Mouse (Mus musculus): ENCODE results near the gene Cacna1a.

Gene Cacna1a

DNA sequence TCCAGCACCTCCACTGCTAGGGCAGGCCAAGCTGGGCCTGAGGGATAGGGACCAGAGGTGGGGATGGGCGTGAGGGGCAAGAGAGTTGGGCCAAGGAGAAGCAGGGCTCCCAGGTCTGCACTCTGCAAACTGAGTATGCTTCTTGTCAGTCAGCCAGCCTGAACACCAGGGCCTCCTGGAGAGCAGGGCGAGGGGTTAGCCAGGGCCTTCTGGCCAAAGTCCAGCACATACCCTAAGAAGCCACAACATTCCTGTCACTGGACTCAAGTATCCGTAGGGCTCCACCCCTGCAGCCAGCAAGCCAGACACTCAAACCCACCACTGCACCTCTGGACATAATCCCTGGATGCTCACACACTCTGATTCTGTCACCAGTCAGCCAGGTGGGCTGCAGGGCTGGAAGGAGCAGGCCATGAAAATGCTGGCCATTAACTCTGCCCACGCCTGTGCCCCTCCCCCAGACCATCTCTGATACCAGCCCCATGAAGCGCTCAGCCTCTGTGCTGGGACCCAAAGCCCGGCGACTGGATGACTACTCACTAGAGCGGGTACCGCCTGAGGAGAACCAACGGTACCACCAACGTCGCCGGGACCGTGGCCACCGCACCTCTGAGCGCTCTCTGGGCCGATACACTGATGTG is 247.9 kb downstream of the Cacna1a start:
- no peak for DNase-seq (ENCODE audit: low spot score in 2 of 2)

DNA sequence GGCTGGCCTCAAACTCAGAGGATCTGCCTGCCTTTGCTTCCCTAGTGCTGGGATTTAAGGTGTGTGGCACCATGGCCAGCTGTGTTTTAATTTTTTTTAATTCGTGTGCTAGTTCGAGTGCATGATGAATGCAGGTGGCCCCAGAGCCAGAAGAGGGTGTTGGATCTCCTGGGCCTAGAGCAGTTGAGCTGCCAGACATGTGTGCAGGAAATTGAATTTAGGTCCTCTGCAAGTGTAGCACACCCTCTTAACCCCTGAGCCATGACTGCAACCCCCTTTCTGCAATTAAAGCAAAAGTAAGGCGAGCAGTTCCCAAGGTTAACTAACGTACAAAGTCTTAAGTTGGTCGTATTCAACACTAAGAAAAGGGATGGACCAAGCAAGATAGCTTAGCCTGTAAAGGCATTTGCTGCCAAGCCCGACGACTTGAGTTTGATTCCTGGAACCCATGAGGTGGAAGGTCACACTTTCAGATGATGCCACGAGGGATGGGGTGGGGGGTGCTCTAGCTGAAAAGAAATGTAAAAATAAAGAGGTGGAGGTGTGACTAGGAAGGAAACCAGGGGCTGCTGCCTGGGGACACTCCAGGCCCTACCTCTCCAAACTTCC is 249.8 kb downstream of the Cacna1a start:
- DNase-seq (ENCODE audit: low spot score in 2 of 2), result no peak

DNA sequence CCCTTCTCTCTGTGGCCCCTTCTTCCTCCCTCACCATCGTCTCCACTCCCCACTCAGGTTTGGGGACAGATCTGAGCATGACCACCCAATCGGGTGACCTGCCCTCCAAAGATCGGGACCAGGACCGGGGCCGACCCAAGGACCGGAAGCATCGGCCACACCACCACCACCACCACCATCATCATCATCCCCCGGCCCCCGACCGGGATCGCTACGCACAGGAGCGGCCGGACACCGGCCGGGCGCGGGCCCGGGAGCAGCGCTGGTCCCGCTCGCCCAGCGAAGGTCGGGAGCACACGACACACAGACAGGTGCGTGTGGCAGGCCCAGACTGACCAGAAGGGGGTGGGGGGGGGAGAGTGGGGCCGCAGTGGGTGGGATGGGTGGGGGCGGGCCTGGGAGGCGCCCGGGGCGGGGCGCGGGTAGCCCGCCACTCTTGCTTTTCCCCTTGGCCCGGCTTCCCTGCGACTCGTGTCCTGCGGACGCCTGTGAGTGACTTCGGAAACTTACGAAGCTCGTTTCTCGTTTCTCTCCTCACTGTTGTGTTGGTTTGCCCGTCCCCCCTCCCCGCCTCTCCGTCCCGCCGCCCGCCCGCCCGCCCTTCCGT is 250.4 kb downstream of the Cacna1a start:
- DNase-seq (ENCODE audit: low spot score in 2 of 2), result no peak

DNA sequence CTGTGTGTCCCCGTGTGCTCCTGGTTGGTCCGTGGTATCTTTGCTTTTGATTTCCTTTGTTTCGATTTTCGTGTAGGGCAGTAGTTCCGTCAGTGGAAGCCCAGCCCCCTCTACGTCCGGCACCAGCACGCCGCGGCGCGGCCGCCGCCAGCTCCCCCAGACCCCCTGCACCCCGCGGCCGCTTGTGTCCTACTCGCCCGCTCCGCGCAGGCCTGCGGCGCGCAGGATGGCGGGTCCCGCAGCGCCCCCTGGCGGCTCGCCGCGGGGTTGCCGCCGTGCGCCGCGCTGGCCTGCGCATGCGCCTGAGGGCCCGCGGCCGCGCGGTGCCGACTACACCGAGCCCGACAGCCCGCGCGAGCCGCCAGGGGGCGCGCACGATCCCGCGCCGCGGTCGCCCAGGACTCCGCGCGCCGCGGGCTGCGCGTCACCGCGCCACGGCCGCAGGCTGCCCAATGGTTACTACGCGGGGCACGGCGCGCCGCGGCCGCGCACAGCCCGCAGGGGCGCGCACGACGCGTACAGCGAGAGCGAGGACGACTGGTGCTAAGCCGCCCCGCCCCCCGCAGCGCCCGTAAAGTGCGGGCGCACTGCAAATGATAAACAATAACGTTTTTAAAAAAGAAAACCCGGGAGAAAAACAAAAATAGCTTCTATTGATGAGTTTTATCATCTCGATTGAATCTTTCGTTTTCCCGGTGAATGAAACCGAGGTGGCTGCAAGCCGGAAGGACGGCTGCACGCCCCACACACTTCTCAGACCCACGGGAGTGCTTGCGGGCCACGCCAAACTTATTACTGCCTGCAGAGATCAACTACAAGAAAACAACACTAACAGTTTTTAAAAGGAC is 251.1 kb downstream of the Cacna1a start:
- peak; percentile 86 to 92 for DNase-seq (ENCODE audit: low spot score in 2 of 2)

DNA sequence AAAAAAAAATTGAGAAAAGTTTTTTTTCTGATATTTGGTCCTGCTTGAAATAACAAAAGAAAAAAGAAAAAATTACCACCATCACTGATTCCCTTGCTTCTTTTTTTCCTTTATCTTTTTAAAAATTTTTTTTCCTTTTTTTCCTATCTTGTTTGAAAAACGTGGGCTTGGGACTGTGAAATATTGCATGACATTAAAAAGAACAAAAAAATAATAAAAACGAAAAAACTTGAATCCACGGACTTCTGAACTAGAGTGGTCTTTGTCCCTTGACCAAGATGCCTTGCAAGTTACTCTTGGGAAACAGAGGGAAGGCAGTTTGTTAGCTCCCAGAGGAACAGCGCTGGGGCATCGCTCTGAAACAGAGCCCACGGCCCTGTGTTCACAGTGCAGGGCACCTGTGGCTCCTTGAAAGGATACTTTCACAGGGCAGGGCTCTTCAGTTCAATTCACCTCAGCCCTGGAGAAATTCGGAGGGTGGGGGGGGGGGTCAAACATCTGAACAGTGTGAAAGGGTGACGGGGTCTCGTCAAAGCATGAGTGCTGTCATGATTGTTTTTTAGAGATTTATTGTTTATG is 251.9 kb downstream of the Cacna1a start:
- DNase-seq (ENCODE audit: low spot score in 2 of 2), result no peak

DNA sequence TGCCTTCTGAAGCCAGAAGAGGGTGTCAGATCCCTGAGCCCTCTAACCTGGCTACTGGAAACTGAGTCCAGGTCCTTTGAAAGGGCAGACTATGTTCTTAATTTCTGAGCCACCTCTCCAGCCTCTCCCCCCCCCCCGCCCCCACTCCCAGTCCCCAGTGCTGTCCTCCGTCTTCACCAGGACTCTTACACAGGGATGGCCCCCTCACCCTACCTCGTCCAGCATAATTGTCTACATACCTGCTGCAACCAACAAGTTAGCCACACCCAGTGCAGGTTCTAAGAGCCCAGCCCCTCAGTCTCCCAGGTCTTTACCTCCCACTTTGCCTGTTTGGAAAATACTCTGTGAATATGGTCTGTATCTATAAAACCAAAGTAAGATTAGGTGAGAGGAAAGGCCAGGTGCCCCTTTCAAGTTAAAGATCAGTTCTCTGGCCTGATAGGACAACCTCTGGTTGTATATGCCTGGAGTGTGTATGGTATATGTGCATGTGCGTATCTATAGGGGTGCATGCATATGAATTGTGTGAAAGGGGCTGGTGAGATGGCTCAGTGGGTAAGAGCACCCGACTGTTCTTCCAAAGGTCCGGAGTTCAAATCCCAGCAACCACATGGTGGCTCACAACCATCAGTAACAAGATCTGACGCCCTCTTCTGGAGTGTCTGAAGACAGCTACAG is 252.5 kb downstream of the Cacna1a start:
- DNase-seq (ENCODE audit: low spot score in 2 of 2), result no peak

DNA sequence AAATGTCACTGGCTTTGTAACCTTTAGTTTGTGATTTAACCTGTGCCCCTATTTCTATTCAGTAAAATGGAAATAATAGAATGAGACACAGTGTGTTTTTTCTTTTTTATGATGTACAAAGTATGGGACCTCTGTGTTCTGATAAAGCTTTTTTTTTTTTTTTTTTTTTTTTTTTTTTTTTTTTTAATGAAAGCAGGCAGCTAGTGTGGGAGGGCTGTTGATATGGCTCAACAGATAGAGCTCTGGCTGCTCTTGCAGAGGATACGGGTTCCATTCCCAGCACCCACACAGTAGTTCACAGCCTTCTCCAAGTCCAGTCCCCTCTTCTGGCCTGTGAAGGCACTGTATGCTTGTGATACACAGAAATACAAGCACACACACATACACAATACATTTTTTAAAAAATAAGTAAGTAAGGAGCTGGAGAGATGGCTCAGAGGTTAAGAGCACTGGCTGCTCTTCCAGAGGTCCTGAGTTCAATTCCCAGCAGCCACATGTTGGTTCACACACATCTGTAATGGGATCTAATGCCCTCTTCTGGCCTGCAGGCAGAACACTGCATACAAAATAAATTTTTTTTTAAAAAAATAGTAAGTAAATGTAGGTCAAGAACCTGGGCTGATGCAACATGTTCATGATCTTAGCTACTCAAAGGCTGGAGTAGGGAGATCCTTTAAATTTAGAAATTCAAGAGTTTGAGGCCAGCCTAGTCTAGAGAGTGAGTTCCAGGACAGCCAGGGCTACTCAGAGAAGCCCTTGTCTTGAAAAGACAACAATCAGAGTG is 253.5 kb downstream of the Cacna1a start:
- DNase-seq (ENCODE audit: low spot score in 2 of 2), result no peak

DNA sequence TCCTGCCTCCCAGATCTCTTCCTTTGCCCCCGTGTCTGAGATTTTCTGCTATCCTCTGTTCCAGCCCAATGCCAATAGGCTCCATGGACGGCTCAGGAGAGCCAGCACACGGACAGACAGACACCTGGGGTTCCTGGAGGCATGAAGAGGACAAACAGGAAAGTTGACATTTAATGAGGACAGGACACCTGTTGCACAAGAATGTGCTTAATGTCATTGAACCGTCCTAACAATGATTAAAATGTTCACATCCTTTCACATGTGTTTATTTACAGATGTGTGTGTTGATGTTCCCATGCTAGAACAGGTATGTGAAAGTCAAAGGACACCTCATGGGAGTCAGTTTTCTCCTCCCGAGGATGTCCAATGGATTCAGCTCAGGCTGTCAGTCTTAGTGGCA is 254.8 kb downstream of the Cacna1a start:
- no peak for DNase-seq (ENCODE audit: low spot score in 2 of 2)

DNA sequence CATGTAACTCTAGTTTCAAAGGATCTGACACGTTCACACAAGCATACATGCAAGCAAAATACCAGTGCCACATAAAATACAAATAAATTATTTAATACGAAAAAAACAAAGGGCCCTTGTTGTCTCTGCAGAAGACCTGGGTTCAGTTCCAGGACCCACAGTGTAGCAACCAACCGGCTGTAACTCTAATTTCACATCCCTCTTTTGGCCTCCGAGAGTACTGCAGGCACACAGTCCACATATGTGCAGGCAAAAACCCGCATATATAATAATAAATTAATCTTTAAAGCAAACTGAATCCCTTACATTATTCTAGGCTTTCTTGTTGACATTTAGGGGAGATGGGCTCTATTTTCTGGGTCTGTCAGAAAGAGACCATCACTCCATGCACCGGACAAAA is 258.6 kb downstream of the Cacna1a start:
- DNase-seq (ENCODE audit: low spot score in 2 of 2), result no peak

DNA sequence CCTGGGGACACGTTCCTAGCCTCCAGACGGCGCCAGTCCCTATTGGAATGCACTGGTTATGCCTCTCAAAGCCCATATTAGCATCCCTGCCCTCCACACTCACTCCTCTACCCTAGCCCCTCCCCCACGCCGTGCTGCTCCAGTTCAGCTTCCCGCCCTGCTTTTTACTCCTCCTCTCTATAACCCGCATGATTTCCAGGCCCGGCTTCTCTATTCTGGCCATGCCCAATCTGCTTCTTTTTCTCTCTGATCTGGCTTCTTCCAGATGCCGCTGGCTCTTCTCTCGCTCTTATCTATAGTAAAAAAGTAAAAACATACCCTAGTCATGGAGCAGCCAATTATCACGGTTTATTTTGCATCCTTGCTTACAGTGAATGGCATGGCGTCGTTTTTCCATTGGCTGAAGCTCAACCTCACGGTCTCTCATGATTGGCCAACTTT is 259.2 kb downstream of the Cacna1a start:
- DNase-seq (ENCODE audit: low spot score in 2 of 2), result no peak

DNA sequence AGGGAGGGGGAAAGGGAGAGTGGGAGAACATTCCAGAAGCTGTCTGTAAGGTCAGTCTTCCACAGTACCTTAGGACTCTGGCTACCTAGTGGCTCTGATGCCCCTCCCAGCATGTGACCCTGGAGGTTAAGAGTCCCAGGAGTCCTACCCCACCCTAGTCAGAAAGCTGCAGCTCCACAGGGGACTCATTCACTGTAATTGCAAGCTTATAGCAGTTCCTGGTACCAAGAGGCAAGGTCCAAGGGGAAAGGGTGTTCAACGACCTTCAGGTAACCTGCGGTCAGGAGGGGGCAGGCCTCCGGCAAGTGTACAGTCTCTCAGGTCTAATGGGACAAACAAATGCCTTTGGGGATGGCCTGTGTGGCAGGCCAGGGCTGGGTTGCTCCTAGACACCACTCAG is 262.0 kb downstream of the Cacna1a start:
- no peak for DNase-seq (ENCODE audit: low spot score in 2 of 2)

DNA sequence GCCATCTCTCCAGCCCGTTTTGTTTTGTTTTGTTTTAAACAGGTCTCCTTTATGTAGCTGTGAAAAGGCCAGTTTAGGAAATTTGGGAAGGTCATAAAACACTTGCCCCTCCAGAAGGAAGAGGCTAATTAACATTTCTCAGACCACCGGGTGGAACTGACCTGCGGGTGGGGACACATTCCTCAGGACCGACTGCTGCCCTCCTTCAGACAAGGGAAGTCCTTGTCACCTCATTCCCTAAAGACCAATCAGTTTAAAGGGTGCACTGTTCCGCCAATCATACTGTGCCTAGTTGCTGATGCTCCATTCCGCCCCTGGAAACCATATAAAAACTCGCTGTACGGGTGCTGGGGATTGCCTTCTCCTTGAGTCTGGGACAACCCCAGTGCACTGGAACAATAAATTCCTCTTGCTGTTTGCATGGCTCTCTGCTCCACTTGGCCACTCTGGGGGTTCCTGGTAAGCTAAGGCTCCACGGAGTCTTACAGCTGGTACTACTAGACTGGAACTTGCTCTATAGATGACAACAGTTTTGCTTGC is 264.9 kb downstream of the Cacna1a start:
- no peak for DNase-seq (ENCODE audit: low spot score in 2 of 2)

DNA sequence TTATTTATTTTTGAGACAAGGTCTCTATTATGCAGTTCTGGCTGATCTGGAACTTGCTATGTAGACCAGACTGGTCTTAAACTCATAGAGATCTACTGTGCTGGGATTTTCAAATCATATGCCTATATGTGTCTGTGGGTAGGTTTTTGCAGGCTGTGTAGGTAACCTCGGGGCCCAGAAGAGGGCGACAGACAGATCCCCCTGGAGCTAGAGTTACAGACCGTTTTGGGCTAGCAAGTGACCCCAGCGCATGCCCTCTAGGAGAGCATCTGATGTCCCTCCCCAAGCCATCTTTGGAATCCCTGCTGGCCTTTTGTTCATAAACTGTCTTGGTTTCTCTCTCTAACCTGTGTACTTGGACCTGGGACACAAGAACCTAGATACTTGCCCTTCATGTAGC is 266.4 kb downstream of the Cacna1a start:
- DNase-seq (ENCODE audit: low spot score in 2 of 2), result no peak

DNA sequence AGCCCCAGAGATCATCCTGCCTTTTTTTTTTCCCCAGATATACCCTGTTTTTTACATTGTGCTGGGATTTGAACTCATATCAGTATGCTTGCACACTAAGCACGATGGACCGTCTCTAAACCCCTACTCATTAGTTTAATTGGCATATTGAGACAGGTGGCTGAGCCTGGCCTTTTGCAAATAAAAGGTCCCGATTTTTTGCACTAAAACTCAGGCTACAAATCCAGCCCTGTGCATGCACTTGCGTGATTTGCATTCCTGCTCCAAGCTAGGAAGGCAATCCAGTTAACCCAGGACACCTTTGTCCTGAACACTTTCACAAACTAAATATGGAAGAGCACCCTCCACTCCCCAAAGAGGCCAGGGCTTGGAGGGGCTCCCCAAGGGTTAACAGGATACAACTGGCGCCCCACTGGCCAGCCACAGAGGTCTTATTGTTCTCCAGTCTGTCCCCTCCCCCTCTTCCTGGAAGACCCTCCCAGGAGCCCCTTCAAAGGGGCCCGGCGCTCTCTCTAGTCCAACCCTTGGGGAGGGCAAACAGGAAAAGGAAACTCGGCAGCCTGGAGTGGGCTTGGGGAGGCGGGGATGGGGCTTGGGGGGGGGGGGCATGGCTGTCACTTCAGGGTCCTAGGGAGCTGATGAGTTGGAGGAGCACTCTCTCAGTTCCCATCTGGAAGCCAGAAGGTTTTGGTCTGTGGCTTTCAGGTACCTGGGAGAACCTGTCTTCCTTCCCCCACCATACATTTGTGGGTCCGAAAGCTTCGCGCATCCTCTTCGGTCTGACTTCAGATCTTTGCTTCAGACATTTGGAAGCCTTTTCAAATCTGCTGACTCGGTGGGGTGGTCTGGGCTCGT is 267.3 kb downstream of the Cacna1a start:
- DNase-seq (ENCODE audit: low spot score in 2 of 2), result no peak

DNA sequence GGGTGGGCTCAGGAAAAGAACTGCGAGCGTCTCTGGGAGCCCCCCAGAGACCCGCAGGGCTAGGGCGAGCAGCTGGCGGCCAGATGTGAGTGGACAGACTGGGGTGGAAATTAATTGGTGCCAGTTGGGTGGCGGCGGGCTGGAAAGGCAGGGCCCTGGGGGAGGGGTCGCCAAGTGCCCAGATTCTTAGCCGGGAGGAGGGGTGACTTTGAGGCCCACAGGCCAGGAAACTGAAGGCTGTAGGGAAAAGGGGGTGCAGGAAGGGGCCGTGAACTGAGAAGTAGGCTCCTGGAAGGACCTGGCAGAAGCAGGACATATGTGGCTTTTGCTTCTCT is 267.9 kb downstream of the Cacna1a start:
- no peak for DNase-seq (ENCODE audit: low spot score in 2 of 2)

DNA sequence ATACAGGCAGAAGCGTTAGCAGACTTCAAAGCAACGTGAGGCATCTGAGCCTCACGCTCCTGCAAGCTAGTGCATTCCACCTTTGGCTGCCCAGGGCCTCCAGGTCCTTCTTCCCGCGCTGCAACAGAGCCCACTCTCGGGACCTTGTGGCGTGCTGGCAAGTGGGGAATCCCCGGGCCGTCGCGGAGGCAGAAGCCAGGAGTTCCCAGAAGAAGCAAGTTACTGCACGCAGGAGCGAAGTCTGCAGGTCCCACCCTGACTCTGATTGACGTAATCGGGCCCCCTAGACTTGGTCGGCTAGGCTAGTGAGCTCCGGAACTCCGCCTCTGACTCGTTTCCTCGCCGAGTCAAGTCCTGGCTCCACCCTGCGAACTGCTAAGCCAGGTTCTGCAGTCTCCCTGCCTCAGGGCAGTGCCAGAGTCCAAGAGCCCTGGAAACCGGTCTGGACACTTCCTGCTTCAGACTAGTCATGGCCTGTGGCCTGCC is 268.4 kb downstream of the Cacna1a start:
- no peak for DNase-seq (ENCODE audit: low spot score in 2 of 2)

DNA sequence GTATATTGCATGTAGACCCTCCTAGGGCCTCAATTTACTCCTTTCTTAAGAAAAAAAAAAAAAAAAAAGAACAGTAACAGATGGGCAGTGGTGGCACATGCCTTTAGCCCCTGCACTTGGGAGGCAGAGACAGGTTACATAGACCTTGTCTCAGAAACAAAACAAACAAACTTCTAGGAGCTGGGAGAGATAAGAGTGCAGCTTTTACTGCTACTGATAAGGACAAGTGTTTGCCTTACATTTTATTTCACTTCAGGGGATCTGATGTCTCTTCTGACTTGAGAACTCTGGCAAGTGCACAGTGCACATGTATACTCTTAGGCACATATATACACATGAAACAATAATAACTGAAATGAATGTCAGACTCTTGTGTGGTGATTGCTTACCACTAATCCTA is 269.0 kb downstream of the Cacna1a start:
- DNase-seq (ENCODE audit: low spot score in 2 of 2), result no peak

DNA sequence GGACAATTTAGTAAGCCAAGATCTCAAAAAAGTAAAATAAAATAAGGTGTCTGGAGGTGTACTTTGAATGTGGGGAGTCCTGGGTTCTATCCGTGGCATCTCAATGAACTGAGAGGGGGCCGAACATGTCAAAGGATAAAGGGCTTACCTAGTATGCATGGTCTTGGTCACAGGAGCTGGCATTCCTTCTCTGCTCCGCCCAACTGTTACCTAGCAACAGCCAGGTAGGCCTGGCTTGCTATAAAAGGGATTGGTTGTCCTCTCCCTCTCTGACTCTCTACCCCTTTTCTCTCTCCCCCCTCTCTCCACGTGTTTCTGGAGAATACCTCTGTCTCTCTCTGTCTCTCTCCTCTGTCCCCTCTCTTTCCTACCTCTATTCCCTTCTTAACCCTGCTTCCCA is 269.4 kb downstream of the Cacna1a start:
- no peak for DNase-seq (ENCODE audit: low spot score in 2 of 2)

DNA sequence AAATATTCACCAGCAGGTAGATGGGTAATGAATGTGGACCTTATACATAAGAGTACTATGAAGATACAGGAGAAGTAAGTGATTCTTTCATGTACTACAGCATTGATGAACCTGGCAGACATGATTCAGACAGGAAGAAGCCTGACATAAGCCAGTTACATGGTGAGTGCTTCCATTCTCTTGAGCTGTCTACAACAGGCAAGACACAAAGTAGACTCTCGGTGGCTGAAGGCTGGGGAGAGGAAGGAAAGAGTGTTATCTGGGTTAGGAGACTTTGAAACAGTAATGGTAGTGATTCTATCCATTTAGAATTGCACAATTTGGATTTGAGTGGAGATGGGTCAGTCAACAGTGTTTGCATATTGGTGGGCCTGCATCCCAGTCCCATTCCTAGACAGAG is 270.7 kb downstream of the Cacna1a start:
- DNase-seq (ENCODE audit: low spot score in 2 of 2), result no peak

Data from frontal cortex, postnatal 25 days (tissue).